Mouse (Mus musculus) v-Abl transformed pro-B cells (cell line): Measurements from ENCODE around the gene Themis3.
"Not testable (repeated sequence)": the region's sequence is repeated elsewhere in the genome, so short reads cannot be mapped to it uniquely, and the experiment has no call there.

Experiments used
- in situ Hi-C, 2 experiments: fragments of 400-800 bp; cut with MboI; formaldehyde crosslinking; loops; one replicate each; pipeline ENCODE4 v1.15.1; 2025; ENCODE audit not compliant: unreplicated experiment in 2 of 2

Gene Themis3

GRCm38 (mm10) chr17:66558404-66559317, 35.8 kb downstream of the Themis3 start:
- in situ Hi-C loops = no loop called here

- in situ Hi-C loops = no loop called here
Observed at GRCm38 (mm10) chr17:66552690-66553089, 41.7 kb downstream of the Themis3 start.

- in situ Hi-C loops = no loop called here
Observed at GRCm38 (mm10) chr17:66550486-66550885, 43.9 kb downstream of the Themis3 start.

GRCm38 (mm10) chr17:66532285-66532684, 62.1 kb downstream of the Themis3 start:
- in situ Hi-C loops = no loop called here

- in situ Hi-C loops = no loop called here
Observed at GRCm38 (mm10) chr17:66523396-66523795, 71.0 kb downstream of the Themis3 start.

GRCm38 (mm10) chr17:66522631-66523030, 71.8 kb downstream of the Themis3 start:
- in situ Hi-C loops = not testable (repeated sequence)

- in situ Hi-C loops = no loop called here
Observed at GRCm38 (mm10) chr17:66519554-66520553, 74.6 kb downstream of the Themis3 start, which contains the start of gene Rab12. Gene Rab12, minus strand, starts transcription at chr17:66519729.

GRCm38 (mm10) chr17:66518877-66519553, 75.4 kb downstream of the Themis3 start:
- in situ Hi-C loops = no loop called here

- in situ Hi-C loops = no loop called here
Observed at GRCm38 (mm10) chr17:66516953-66517352, 77.5 kb downstream of the Themis3 start.

- in situ Hi-C loops = no loop called here
Observed at GRCm38 (mm10) chr17:66514288-66514995, 80.0 kb downstream of the Themis3 start.

- in situ Hi-C loops = no loop called here
Observed at GRCm38 (mm10) chr17:66512202-66512956, 82.0 kb downstream of the Themis3 start.

GRCm38 (mm10) chr17:66510221-66510683, 84.2 kb downstream of the Themis3 start:
- in situ Hi-C loops = no loop called here

GRCm38 (mm10) chr17:66507049-66507954, 87.1 kb downstream of the Themis3 start:
- in situ Hi-C loops = no loop called here

GRCm38 (mm10) chr17:66504964-66505363, 89.5 kb downstream of the Themis3 start:
- in situ Hi-C loops = no loop called here
